9 mouse cellular contexts compared by ENCODE assay signal in genomic region chr8:93010286-93010685, GRCm38 (mm10). TPM values are rescaled to one million over a fixed set of nuclear protein-coding genes. Genes with fewer than 3 reads are reported as not detected.
DNase-seq lines count a peak whose midpoint lies in the region; ATAC-seq and TF ChIP-seq lines count a peak whose summit lies in the region.
"Had no signal": no experiment of that assay in that cellular context is flagged by ENCODE, and none has a peak within 500 bp of the region (broad histone marks: within the 10 kb centered on the region; RNA-seq: fewer than 3 reads in every experiment).

No protein-coding gene starts in this region.

- peak; percentile 56 for DNase-seq in gastrocnemius, adult 18-20 months (ENCODE audit: low spot score)
- DNase-seq in gastrocnemius, postnatal 36 days: no peak
- DNase-seq in testis, postnatal 10 days (ENCODE audit: low spot score): peak; percentile 51
- no peak for DNase-seq in testis, postnatal 14 days (ENCODE audit: low spot score)
- peak; percentile 84 for DNase-seq in embryo, embryonic 11 days
- DNase-seq in layer of hippocampus, adult 2 months (ENCODE audit: low spot score in 2 of 2): peak; percentile 20 to 52
- DNase-seq in naive thymus-derived CD4-positive, alpha-beta T cell, adult 2 months (ENCODE audit: low read depth): peak; percentile 7

- TF ChIP-seq CTCF in layer of hippocampus, adult 2 months (conservative IDR thresholded peaks at IDR 0.05): peak; percentile 84

- intact Hi-C loops in gastrocnemius, postnatal 36 days (cut with DNase I): no loop called here

- ATAC-seq in erythroid progenitor cell, adult 5-6 weeks (replicated peaks; ENCODE audit: low FRiP score, poor library complexity, severe bottlenecking): no peak

- H3K27ac ChIP-seq in layer of hippocampus, adult 2 months: no peak overlapping the region

- no peak overlapping the region for H3K4me3 ChIP-seq in layer of hippocampus, adult 2 months

RNA-seq across cellular contexts. Expression of gene Ces1a, which starts 37.7 kb away (rescaled TPM):
- not detected for total RNA-seq in gastrocnemius, adult 18-20 months (2021)
- not detected for total RNA-seq in gastrocnemius, postnatal 36 days (2021)
- not detected for total RNA-seq in layer of hippocampus, adult 2 months (2021)
- total RNA-seq in erythroid progenitor cell, adult 5-6 weeks (2015; ENCODE audit: low replicate concordance): not detected in 2 replicates
- total RNA-seq in erythroid progenitor cell, adult 5-6 weeks (2017; ENCODE audit: low replicate concordance): not detected in 2 replicates
- total RNA-seq: layer of hippocampus, adult 8-10 months had no signal

RNA-seq across cellular contexts. Expression of gene Slc6a2, which starts 50.4 kb away (rescaled TPM):
- total RNA-seq in gastrocnemius, adult 18-20 months (2021): under 1 TPM; 0.34 to 0.52 TPM
- under 1 TPM; 0.17 to 0.28 TPM for total RNA-seq in gastrocnemius, postnatal 36 days (2021)
- under 1 TPM; 0.10 to 0.18 TPM for total RNA-seq in layer of hippocampus, adult 2 months (2021)
- total RNA-seq in erythroid progenitor cell, adult 5-6 weeks (2015; ENCODE audit: low replicate concordance): not detected in 2 replicates
- total RNA-seq in erythroid progenitor cell, adult 5-6 weeks (2017; ENCODE audit: low replicate concordance): not detected in 2 replicates

Comparison
In these comparisons a context has a peak if more than half of its experiments do, and no peak if none do; other contexts are left out.
1. DNase-seq: peak in gastrocnemius, adult 18-20 months (single experiment), testis, postnatal 10 days (single experiment), embryo, embryonic 11 days (single experiment), layer of hippocampus, adult 2 months (2 of 2) and naive thymus-derived CD4-positive, alpha-beta T cell, adult 2 months (single experiment); none in gastrocnemius, postnatal 36 days (0 of 2) and testis, postnatal 14 days (single experiment).